Mouse (Mus musculus): ENCODE measurements around the gene Ifitm6.
"Not testable (repeated sequence)": the region's sequence is repeated elsewhere in the genome, so short reads cannot be mapped to it uniquely, and the experiment has no call there.

The Ifitm6 gene

DNA sequence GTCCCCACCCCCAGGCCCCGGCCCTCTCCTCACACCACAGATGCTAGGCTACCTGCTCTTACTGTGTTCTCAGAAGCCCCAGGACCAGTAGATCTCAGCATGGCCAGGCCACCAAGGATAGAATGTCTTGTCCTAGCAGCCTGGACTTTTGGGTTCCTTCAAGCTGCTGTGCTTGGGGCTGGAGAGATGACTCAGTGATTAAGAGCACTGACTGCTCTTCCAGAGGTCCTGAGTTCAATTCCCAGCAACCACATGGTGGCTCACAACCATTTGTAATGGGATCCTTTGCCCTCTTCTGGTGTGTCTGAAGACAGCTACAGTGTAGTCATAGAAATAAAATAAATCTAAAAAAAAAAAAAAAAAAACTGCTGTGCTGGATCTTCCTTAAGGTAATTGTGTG lies at the start of gene Ifitm6:
Gene Ifitm6, minus strand, starts transcription at position 101 of the 400 bp plus-strand sequence.
- not testable (repeated sequence) for DNase-seq (ENCODE audit: low read depth)

DNA sequence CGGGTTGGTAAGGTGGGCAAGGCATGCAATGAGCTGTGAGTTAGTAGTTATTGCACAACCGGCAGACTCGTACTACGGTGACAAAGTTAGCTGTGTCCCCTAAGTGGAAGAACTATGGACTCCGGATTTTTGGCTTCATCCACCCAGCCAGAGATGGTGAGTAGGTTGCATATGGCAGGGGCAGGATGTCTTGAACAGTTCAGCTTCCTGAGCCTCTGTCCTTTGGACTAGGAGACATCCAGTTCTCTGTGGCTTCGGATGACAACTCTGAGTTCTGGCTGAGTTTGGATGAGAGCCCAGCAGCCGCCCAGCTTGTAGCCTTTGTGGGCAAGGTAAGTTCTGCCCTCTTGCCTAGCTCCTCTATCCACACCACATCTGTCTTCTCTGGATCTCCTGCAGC lies 46.9 kb upstream of the Ifitm6 start:
- DNase-seq (ENCODE audit: low read depth): no peak

DNA sequence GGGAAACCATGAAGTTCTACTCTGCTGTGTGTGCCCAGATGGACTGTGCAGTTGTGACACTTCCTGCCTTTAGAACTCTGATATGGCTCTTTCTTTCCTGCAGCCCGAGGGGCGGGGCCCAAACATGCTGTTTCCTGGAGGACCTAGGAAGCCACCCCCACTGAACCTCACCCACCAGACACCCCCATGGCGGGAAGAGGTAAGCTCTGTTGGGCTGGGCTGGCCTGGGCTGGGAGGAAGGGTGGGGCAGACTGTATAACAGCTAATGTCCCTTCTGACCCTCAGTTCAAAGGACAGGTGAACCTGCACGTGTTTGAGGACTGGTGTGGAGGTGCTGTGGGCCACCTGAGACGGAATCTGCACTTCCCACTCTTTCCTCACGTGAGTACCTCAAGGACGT lies 46.5 kb upstream of the Ifitm6 start:
- DNase-seq (ENCODE audit: low read depth): no peak

DNA sequence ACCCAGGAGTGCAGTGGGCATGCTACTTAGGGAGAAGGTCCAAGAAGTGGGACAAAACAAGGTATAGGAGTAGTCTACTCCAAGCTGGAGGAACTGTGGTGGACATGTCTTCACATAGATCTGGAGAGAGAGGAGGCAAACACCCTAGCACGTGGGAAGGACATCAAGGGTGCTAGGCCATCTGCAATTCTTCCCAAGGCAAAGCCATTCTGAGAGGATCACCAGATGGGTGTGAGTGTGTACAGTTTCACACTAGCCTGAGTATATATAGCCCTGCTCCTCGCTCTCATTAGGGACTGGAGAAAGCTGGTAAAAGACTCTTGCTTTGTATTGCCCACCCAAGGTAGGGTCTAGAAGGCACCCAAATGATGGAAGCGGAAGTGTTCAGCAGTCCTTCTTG lies 45.6 kb upstream of the Ifitm6 start:
- DNase-seq (ENCODE audit: low read depth): no peak

DNA sequence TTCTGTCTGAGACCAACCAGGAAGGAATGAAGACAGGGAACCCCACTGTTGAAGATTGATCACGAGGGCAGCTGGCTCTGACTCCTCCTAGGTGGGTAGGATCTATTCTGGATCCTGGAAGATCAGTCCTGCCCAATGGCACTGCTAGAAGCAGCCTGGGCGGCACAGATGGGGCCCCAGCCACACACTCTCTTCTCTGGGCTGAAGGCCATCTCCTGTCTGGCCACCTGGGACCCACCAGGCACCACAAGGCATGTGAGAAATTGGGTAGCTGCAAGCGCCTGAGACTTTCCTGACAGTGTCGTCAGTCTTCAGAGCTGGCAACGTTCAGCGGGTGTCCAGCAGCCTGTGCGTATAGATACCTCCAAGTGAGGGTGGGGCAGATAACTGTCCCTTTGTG lies 44.8 kb upstream of the Ifitm6 start:
- DNase-seq (ENCODE audit: low read depth): no peak

DNA sequence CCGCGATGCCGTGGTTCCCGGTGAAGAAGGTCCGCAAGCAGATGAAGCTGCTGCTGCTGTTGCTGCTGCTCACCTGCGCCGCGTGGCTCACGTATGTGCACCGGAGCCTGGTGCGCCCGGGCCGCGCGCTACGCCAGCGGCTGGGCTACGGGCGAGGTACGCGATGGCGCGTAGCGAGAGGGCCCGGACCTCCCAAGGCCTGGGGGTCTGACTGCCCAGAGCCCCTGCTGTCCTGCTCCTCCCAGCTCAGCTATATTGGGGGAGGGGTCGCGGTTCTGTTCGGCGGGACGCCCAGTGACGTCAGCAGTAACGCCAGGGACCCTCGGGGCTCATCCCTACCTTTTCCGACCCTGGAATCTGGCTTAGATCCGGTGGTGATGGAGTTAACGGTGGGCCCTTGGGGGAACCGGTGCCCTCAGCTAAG lies 43.6 kb upstream of the Ifitm6 start:
- no peak for DNase-seq (ENCODE audit: low read depth)

- DNase-seq (ENCODE audit: low read depth): peak; percentile 49
These were observed 42.9 kb upstream of the Ifitm6 start, which contains the start of gene B4galnt4 for GRCm38 (mm10) chr7:141060426-141061242. Gene B4galnt4 (plus strand): TSS chr7:141061104.

- DNase-seq (ENCODE audit: low read depth): no peak
These were observed 42.2 kb upstream of the Ifitm6 start for GRCm38 (mm10) chr7:141059929-141060328.

GRCm38 (mm10) chr7:141058601-141059341 lies 41.0 kb upstream of the Ifitm6 start:
- DNase-seq (ENCODE audit: low read depth): peak; percentile 78

DNA sequence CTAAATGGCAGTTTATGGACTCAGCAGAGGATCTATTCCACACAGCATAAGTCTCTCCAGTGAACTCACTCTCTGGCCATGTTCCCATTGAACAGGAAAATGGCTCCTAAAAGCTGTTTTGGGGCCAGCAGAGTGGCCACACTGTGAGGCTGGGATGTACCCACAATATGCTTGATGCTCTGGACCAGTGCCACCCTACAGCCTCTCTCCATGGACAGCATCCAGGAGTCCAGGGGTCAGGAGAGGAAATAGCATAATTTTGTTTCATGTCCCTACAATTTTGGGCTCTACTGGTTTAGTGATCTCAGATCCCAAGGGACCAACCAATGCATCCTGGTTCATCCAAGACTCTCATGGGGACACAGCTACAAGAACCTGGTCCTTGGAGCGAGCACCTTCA lies 39.8 kb upstream of the Ifitm6 start:
- no peak for DNase-seq (ENCODE audit: low read depth)

GRCm38 (mm10) chr7:141056976-141057375 lies 39.3 kb upstream of the Ifitm6 start:
- DNase-seq (ENCODE audit: low read depth): no peak

- no peak for DNase-seq (ENCODE audit: low read depth)
These were observed 38.1 kb upstream of the Ifitm6 start for GRCm38 (mm10) chr7:141055785-141056184.

- DNase-seq (ENCODE audit: low read depth): no peak
These were observed 34.7 kb upstream of the Ifitm6 start for GRCm38 (mm10) chr7:141052421-141052820.

DNA sequence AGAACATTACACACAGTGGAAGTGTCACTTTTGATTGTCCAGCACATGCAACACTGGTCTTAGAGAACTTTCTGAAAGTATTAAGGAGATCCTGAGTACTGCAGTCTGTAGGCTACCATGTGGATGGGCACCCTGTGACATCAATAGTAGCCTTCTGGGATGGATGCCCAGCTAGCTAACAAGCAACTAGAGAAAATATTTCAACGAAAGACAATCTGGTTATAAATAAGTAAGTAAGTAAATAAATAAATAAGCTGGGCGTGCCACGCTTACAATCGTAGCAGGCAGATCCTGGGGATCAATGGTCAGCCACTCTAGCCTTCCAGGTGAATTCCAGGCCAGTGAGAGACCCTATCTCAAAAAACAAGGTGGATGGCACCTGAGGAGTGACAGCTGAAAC lies 34.3 kb upstream of the Ifitm6 start:
- DNase-seq (ENCODE audit: low read depth): no peak

GRCm38 (mm10) chr7:141051060-141051685 lies 33.4 kb upstream of the Ifitm6 start:
- no peak for DNase-seq (ENCODE audit: low read depth)

- DNase-seq (ENCODE audit: low read depth): peak; percentile 37
These were observed 31.6 kb upstream of the Ifitm6 start for GRCm38 (mm10) chr7:141049326-141049725.

- DNase-seq (ENCODE audit: low read depth): peak; percentile 97
These were observed 30.8 kb upstream of the Ifitm6 start for GRCm38 (mm10) chr7:141048226-141049218.

- DNase-seq (ENCODE audit: low read depth): peak; percentile 93
These were observed 30.0 kb upstream of the Ifitm6 start for GRCm38 (mm10) chr7:141047581-141048225.

- DNase-seq (ENCODE audit: low read depth): peak; percentile 50
These were observed 29.3 kb upstream of the Ifitm6 start for GRCm38 (mm10) chr7:141046931-141047580.

- no peak for DNase-seq (ENCODE audit: low read depth)
These were observed 24.8 kb upstream of the Ifitm6 start for GRCm38 (mm10) chr7:141042539-141042938.

Data from NIH3T3 (cell line).